Mouse (Mus musculus) left cerebral cortex, postnatal 25 days (tissue): ENCODE results near the gene Mief1. TPM values are rescaled to one million over a fixed set of nuclear protein-coding genes. Genes with fewer than 3 reads are reported as not detected.
A peak's percentile ranks its signal among the peaks of the same experiment; 100 is the strongest.

ENCODE experiments used
- DNase-seq, 2 experiments: peaks; one replicate each; pipeline ENCODE4 v3.0.0; 2022; ENCODE audit warnings: low spot score in 2 of 2, mixed read lengths in 1 of 2
- intact Hi-C: fragments of 180-260 bp; cut with DNase I; formaldehyde crosslinking; loops from one replicate; pipeline ENCODE4 v1.15.1; 2025
- total RNA-seq, 2 experiments: library from RNA; stranded (reverse); gene quantifications; 2 replicates each; pipeline ENCODE4 v1.2.3; 2021

Mief1 gene
- 10 to 100 TPM; 32.4 to 35.5 TPM for total RNA-seq

DNA sequence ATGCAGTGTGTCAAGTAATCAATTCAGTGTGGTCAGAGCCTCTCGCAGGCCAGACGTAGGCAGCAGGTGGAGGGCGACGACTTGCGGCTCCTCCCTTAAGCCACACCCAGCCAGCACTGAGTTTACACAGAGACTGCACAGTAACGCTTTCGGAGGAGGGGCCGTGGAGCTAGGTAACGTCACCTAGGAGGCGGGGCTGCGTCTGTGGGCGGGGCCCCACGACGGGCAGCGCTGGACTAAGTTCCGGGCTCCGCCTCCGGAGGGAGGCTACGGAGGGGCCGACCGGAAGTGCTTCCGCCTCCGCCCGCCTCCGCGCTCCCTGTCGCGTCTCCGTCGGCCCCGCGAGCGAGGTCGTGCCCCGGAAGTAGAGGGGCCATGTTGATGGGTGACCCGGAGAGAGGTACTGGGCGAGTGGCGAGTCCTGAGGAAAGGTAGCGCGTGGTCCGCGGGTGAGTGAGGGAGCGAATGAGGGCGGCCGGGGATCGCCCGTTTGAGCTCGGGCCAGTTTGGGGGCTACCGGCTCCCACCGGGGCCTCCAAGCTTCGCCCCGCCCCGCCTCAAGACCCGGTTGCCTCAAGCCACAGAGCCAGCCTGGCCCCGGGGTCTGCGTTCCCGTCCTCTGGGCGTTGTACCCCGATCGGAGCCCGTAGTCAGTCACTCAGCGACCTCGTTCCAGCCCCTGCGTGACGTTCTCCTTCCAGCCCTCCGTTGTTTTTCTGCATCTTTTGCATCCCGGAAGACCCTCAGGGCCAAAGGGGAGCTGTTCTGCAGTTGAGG, at the start of gene Mief1:
Gene Mief1, plus strand, starts transcription at position 286 of the 777 bp plus-strand sequence.
- intact Hi-C loops: loop anchor here (2.0 to 5.0 kb wide), 2 partner anchors 21 to 102 kb away; partner anchors contain the start of genes Atf4 and Tab1
- peak; percentile 97 to 99 for DNase-seq

DNA sequence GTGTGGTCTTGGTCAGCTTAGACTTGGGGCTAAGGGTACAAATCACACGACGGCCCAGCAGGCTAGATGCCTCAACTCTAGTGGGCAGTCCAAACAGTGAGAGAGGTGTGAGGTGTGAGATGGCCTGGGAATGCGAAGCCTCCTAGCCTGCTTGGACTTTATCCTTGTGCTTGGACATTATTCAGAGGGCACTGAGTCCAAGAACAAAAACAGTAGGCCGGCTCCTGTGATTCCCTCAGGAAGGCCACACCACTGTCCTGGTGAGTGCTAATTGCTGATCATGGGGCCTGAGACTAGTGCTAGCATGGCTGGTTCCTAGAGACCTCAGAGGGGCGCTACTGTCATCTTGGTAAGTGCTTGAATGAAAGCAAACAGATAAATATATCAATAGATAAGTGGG, 44.9 kb upstream of the Mief1 start:
- no peak for DNase-seq
- intact Hi-C loops: no loop called here

DNA sequence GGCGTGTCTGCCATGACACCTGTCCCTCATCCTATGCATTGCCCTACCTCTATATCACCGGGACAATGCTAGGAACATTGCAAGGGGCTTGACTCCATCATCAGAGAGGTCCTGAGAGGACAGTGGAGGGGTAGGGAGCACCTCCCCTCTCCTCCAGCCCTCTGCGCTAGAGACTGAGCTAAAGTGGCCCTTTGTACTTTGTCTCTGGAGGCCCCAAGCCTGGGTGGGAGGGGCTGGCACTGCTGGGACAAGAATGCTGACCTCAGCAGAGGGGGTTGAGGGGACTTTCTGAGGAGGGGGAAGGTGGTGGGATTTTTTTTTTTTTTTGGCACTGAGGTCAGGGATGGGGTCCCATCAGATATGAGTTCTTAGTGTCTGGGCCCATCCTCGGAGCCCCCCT, 43.7 kb upstream of the Mief1 start:
- intact Hi-C loops: no loop called here
- DNase-seq: no peak

DNA sequence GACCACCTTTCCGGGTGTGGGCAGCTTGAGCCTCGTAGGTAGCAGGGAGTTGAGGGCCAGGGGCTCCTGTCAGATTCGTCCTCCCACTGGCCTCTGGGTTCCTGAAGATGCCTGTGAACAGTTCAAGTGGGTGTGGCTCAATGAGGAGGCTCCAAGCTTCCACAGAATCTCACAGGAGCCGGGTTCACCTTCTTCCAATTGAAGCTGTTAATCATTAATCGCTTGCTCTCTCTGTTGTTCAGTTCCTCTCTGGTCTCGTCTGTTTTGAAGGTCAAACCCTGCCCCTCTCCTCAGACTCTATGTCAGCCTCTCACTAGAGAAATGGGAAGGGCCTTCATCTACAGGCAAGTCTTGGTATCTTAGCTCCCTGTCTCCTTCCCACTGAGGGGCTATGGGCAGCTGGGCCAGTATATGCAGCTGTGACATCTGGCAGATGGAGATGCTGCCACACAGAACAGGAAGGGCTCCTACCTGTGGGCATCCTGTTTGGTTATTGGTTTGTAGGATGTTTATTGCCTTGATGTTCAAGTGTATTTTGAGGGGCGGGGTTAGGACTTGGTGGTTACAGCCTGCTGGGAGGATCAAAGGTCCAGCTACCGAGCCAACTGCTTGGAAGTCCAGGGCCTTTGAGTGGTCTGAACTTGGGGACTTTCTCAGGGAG, 42.1 kb upstream of the Mief1 start:
- intact Hi-C loops: no loop called here
- no peak for DNase-seq

DNA sequence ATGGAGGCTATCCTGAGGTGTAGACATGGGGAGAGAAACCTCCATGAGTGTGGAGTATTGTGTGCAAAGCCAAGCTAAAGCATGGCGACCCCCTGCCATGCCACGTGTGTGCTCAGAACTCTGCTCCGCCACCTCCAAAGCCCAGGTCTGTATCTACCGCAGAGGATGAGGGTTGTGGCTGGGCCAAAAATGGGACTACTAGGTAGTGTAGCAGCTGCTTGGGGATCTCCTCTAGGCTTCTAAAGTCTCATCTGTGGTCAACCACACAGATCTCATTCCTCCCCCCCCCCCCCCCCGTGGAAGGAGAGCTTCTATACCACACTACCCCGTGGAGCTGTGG, 41.6 kb upstream of the Mief1 start:
- no peak for DNase-seq
- intact Hi-C loops: no loop called here

DNA sequence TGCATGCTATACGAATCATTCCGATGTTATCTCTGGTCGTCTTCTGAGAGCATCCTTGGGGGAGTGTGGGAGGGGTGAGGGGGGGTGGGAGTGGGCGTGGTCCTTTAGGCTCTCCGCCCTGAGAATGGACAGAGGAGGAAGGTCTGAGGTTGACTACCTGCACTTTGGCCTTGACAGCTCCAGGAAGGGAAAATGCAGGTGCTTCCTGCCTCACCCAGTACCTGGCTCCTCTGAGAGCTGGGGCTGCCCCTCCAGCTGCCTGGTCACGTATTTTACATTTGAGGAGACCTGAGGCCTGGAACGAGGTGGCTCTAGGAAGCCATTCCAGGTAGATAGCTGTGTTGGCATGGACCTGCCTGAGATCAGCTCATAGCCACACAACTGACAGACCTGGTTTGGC, 41.0 kb upstream of the Mief1 start:
- no peak for DNase-seq
- intact Hi-C loops: no loop called here

DNA sequence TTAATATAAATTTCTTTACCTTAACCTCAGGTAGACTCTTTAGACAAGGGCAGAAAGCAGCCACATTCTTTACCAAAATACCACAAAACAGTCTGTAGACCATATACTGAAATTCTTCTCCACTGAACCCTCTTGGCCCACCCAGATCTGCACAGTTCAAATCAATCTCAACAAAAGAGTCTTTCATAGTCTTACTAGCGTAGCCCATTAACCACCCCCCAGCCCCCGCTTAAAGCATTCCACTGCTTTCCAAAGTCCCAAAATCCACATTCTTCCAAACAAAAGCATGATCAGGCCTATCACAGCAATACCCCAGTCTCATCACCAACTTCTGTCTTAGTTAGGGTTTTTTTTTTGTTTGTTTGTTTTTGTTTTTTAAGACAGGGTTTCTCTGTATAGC, 34.3 kb upstream of the Mief1 start:
- intact Hi-C loops: no loop called here

DNA sequence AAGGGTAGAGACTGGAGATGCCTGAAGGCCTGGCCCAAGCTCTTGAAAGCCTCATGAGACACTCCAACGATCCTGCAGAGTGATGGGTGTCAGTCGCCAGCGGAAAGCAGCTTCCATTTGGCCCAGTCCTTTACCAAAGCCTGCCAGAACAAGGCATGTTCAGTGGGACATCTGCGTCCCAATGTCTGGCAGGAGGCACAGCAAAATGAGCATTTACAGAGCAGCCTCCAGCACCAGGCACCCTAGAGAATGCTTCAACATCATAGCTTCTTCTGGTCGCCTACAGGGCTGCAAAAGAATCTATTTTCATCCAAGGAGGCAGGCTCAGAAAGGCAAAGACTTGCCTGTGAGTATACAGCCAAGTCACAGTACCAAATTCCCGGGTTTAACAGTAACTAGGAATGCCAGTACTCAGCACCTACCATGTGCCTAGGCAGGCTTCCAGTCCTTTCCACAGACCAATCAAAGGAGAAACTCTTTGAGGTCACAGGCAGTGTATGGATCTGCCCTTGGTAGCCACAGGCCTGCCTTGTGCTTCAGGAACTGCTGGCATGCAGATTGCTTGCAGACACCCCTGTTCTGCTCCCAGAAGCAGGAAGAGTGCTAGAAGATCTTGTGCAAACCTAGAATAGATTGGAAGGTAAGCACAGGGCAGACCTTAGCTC, 31.6 kb upstream of the Mief1 start:
- intact Hi-C loops: no loop called here
- DNase-seq: peak; percentile 42 to 89

More for the DNA sequence above, 34.3 kb upstream of the Mief1 start:
- no peak for DNase-seq

DNA sequence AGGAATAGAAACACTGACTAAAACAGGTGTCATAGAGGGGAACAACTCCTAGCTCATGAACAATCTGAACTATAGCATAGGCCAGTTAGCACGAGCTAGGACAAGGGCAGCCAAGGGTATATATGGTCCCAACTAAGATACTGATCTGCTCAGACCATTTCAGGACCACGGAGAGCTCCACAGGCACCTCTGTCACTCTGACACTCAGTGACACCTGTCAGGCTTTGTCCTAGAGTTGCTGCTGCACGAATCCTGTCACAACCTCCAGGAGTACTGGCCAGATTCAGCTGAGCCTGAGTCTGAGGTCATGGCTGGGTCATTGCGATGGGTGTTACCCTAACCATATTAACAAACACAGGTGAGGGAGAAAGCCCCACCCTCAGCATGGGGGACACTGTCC, 30.4 kb upstream of the Mief1 start:
- intact Hi-C loops: no loop called here
- DNase-seq: no peak

DNA sequence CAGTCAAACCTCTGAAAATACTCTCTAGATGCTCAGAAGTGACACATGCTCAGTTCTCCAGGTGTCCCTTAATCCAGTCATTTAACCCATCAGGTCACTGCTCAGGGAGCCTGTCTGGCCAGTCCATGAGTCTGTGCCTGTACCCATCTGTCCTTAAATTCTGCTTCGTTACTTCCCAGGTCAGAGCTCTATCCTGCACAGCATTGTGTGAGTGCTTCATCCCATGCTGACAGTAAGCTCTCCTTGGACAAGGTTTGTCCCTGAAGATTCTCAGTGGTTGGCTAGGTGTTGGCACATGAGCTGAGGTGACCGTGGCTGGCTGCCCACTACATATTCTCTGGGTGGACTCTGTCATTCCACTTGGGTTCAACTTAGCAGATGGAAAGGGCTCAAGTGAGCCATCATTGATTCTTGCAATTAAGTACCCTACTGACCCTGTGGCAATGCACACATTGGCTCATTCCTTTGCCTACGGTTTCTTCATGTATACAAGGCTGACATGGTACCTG, 27.7 kb upstream of the Mief1 start:
- no peak for DNase-seq
- intact Hi-C loops: no loop called here

DNA sequence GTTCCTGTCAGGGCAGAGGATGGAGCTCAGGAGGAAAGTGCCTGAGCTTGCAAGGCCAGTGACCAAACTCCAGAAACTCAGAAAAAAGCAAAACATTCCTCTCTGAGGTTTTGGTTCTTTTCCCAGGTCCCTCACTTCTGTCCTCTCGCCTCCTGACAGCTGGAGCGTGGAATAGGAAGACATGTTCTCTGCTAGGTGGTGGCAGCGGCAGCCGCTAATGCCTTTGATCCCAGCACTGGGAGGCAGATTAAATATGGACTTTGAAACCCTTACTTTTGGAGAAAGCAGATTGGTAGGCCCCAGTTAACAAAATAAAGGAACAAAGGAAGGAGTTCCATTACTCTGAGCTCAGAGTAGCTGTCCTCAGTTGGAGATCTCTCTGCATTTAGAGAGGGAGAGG, 25.4 kb upstream of the Mief1 start:
- no peak for DNase-seq
- intact Hi-C loops: no loop called here

DNA sequence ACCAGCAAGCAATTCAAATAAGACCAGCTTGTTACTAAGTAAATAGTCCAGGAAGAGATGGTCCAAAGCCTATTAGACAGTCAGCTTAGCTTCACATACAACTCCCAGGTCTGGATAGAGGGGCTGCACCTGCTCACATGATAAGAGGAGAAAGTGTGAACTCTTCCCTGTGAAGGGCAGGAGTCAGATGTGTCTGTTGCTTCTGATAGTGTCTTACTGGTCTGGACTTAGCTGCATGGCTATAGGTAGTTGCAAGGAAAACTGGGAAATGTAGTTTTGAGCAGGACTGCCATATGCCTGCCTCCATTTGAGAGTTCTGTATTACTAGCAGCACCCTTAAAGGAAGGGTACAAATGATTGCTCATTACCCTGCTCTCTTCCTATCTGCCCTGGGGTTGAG, 20.1 kb upstream of the Mief1 start:
- intact Hi-C loops: no loop called here
- no peak for DNase-seq

DNA sequence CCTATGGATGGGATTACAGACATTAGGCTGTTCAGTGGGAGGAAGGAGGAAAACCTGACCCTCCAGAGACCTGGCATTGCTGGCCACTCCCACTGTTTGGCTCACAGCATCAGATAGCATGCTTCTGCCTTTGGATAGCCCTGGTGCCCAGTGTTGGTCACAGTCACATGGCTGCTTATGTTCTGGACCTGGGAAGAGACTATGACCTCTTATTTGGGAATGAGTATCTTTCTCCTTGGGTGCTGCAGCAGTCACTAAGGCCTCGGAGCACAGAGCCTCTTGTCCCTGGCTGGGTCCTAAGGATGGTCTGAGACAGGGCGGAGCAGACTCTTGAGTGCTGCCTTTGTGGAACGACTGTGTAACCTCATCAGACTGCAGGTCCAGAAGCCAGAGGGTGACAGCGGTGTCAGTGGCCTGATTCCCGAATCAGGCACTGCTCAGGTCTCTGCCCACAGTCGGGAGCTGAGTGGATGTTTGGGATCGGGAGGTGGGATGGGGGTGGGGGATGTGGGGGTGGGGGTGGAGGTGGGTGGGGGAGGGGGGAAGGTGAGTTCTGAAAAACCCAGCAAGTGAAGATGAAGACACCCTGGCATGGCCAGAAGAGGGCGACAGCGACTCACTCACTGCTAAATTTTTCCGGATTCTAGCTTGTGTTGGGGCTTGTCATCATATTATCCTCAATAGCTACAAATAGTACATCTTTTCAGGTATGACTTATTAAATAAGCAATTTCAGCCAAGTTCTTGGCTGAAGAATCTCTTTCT, 17.9 kb upstream of the Mief1 start:
- peak in 1 of 2 experiments; percentile 37 for DNase-seq
- intact Hi-C loops: loop anchor here (5.0 kb wide), 1 partner anchor 39 kb away; no protein-coding TSS in a partner anchor

DNA sequence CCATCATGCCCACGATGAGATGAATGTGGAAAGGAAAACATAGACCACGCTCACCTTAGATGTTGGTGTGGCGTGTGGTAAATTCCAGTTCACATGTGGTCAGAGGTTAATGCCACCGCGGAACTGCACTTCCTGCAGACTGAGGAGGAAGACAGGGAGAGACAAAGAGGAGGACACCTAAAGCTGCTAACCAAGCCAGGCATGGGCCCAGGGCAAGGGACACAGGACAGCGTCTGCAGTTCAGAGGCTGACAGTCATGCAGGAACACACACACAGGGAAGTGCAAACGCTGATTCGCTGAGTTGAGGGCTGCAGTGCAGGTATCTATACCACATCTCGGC, 17.4 kb upstream of the Mief1 start:
- intact Hi-C loops: loop anchor here (5.0 kb wide), 1 partner anchor 39 kb away; no protein-coding TSS in a partner anchor

DNA sequence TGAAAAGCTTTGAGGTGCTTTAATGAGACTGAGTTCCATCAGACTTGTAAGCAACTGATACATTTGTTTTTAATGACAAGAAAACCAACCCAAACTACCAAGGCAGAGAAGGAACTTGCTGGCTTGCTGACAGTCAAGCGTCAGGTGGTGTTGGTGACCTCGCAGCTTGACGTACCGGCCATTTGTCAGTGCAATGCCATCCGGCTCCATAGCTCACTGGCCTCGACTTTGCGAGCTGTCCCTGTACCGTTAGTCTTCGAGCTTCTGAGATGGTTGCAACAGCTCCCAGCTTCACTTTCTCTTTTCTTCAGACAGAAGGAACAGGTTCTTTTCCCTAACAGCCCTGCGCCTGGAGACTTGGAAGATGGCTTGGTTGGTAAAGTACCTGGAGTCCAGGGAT, 16.3 kb upstream of the Mief1 start:
- DNase-seq: no peak
- intact Hi-C loops: loop anchor here (5.0 kb wide), 1 partner anchor 40 kb away; no protein-coding TSS in a partner anchor

More for the DNA sequence above, 17.4 kb upstream of the Mief1 start:
- DNase-seq: no peak

DNA sequence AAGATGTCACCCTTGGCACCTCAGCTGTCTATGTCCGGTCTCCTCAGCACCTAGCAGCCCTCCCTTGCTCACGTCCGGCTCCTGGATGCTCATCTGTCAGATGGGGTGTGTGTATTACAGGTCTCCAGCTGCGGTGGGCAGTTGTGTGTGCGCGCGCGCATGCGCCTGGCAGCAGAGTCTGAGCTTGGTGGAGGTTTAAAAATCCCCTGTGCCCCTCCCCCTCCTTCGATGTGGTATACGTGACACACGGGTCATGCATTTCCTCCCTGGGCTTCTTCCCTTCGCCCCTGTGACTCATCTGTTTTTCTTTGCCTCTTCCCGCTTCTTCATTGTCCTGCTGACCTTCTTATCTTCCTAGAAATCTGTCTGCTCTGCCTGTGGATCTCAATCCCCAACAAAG, 14.6 kb upstream of the Mief1 start:
- intact Hi-C loops: loop anchor here (5.0 kb wide), 1 partner anchor 42 kb away; no protein-coding TSS in a partner anchor
- DNase-seq: no peak

DNA sequence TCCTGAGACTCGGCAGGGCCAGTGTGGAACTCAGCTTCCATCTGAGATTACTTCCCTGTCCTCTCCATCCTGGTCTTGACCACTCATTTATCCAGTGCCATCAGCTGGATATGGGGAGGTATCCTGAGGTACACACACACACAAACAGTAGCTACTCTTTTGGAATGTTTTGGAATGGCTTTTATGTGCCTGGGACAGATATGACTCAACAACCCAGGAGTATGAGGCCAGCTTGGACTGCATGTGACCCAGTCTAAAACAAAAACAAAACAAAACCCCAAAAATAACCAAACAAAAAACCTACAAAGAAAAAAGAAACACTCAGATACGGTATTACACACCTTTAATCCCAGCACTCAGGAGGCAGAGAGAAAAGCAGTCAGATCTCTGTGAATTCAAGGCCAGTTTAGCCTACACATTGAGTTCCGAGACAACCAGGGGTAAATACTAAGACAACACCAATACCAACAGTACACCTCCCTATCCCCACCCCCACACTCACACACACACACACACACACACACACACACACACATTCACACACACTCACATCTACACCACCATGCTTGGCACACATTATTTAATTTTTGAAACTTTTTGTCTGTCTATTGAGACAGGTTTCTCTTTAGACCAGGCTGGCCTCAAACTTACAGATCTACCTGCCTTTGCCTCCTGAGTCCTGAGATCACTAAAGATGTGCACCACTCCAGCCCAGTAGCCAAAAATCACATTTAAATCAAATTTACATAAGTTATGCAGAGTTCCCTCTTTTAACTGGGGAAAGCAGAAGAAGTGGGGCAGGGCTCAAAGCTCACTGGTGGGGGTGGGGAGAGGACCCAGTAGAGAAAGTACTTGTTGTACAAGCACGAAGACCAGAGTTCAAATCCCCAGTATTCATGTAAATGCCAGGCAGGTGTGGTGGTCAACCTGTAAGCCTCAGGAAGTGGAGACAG, 13.8 kb upstream of the Mief1 start:
- DNase-seq: no peak
- intact Hi-C loops: loop anchor here (5.0 to 10.0 kb wide), 2 partner anchors 43 to 285 kb away; no protein-coding TSS in a partner anchor

DNA sequence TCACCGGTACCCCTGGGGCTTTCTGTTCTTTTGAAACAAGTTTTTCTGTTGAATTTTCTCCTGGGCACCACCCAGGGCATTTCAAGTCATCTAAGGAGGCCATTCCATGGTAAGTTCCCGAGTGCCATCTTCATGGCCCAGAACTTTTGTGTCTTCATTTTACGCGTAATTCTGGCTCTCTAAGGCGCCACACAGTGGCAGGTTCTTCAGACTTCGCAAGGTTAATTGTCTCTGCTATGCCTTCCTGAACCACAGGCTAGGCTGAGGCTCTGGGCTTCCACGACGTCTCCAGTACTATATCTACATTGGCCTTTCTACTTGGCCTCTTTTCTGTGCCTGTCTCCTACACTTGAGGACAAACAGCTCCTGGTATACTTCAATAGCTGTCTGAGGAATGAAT, 12.8 kb upstream of the Mief1 start:
- DNase-seq: no peak
- intact Hi-C loops: loop anchor here (10.0 kb wide), 1 partner anchor 286 kb away; no protein-coding TSS in a partner anchor
